Mouse (Mus musculus): ENCODE data around the gene Zpbp.

DNA sequence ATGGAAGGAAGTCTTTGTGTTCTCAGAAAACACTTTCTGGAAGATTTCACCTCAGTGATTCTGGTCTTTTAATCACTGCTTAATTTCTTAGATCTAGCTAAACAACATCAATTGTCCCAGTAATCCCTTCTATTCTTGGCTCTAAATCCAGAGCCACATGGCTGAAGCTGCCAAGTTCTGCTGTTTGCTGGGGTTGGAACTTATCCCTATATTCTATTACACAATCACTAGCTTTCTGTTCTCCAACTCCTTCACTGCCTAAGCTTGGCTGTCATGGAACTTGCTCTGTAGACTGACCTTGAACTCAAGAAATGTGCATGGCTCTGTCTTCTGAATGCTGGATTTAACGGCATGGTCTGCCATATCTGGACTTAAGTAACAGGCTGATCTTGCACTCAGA lies 204.9 kb downstream of the Zpbp start:
- TF ChIP-seq POLR2A (IDR thresholded peaks at IDR 0.05; ENCODE audit: insufficient read depth, low read length) (no peak), CTCF (IDR thresholded peaks at IDR 0.05; ENCODE audit: low read depth, low read length) (no peak)
